Mouse (Mus musculus): ENCODE data around the gene Kif16b. TPM values are rescaled to one million over a fixed set of nuclear protein-coding genes. Genes with fewer than 3 reads are reported as not detected.
"Not testable (repeated sequence)": the region's sequence is repeated elsewhere in the genome, so short reads cannot be mapped to it uniquely, and the experiment has no call there.

Kif16b gene
- total RNA-seq, 2 experiments from 2014 or later, result 15.7 to 17.3 TPM

DNA sequence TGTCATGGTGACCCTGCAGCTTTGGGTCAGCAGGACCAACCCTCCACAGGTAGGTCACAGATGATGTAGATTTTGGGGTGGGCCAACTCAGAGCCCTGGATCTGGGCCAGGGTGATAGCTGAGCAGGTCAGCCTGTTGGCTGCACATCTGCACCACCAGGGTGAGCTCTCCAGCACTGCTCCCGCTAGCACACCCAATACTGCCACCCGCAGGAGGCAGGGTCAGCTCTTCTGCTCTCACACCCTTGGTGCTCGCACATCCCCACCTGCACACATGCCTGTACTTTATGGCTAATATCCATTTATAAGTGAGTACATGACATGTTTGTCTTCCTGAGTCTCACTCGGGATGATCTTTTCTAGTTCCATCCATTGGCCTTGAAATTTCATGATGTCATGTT, 296.6 kb downstream of the Kif16b start:
- TF ChIP-seq CTCF (IDR thresholded peaks at IDR 0.05), result no peak
- no peak for DNase-seq (ENCODE audit: extremely low spot score in 1 of 2, low spot score in 2 of 2)
- no peak overlapping the region for H3K4me3 ChIP-seq
- no peak overlapping the region for H3K27ac ChIP-seq
- intact Hi-C loops (cut with DNase I), result no loop called here

DNA sequence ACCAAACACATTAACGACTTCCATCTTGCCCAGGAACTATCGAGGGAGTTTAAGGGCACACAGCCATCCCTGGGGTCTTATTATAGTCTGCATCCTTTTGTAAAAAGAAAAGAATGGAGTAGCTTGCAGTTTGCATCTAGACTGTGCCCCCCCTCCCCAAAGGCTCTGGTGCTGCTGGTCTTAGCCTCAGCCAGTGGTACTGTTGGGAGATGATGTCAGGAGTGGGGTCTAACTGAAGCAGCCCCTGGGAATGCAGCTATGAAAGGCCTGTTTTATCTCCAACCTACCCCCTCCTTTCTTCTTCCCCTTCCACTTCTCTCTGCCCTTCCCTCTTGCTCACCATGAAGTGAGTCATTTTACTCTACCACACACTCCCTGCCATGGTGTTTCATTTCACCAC, 298.1 kb downstream of the Kif16b start:
- TF ChIP-seq CTCF (IDR thresholded peaks at IDR 0.05), result no peak
- H3K27ac ChIP-seq, result no peak overlapping the region
- no peak overlapping the region for H3K4me3 ChIP-seq
- no peak for DNase-seq (ENCODE audit: extremely low spot score in 1 of 2, low spot score in 2 of 2)
- intact Hi-C loops (cut with DNase I), result no loop called here

DNA sequence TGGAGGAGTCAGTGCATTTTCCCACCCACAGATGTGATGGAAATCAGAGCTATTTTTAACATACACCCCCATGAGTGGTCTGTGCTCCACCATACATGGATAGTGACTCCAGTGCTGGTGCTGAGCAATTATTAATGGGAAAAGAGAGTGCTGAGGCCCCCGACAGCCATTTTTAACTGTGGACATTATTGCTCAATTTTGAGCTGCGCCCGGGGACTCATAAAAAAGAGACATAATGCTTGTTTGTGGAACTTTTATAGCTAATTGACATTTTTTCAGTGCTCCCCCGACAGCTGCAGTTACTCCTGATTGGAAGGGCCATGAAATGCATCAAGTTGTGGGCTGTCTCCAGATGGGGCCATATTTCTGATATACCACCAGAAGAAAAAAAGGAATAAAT, 302.1 kb downstream of the Kif16b start:
- intact Hi-C loops (cut with DNase I), result no loop called here
- Histone ChIP-seq H3K27ac (no peak overlapping the region), H3K4me3 (no peak overlapping the region)
- DNase-seq (ENCODE audit: extremely low spot score in 1 of 2, low spot score in 2 of 2), result no peak
- TF ChIP-seq CTCF (IDR thresholded peaks at IDR 0.05), result no peak

GRCm38 (mm10) chr2:142596176-142597170, 304.9 kb downstream of the Kif16b start:
- DNase-seq (ENCODE audit: extremely low spot score in 1 of 2, low spot score in 2 of 2), result no peak
- no peak overlapping the region for H3K27ac ChIP-seq
- no peak overlapping the region for H3K4me3 ChIP-seq
- TF ChIP-seq CTCF (IDR thresholded peaks at IDR 0.05), result no peak
- intact Hi-C loops (cut with DNase I), result no loop called here

GRCm38 (mm10) chr2:142590938-142591337, 310.4 kb downstream of the Kif16b start:
- TF ChIP-seq CTCF (IDR thresholded peaks at IDR 0.05), result no peak
- no peak overlapping the region for H3K4me3 ChIP-seq
- DNase-seq (ENCODE audit: extremely low spot score in 1 of 2, low spot score in 2 of 2), result no peak
- H3K27ac ChIP-seq, result no peak overlapping the region
- intact Hi-C loops (cut with DNase I), result no loop called here

GRCm38 (mm10) chr2:142590284-142590724, 311.0 kb downstream of the Kif16b start:
- TF ChIP-seq CTCF (IDR thresholded peaks at IDR 0.05), result no peak
- no peak for DNase-seq (ENCODE audit: extremely low spot score in 1 of 2, low spot score in 2 of 2)
- intact Hi-C loops (cut with DNase I), result no loop called here
- no peak overlapping the region for H3K27ac ChIP-seq
- H3K4me3 ChIP-seq, result no peak overlapping the region

DNA sequence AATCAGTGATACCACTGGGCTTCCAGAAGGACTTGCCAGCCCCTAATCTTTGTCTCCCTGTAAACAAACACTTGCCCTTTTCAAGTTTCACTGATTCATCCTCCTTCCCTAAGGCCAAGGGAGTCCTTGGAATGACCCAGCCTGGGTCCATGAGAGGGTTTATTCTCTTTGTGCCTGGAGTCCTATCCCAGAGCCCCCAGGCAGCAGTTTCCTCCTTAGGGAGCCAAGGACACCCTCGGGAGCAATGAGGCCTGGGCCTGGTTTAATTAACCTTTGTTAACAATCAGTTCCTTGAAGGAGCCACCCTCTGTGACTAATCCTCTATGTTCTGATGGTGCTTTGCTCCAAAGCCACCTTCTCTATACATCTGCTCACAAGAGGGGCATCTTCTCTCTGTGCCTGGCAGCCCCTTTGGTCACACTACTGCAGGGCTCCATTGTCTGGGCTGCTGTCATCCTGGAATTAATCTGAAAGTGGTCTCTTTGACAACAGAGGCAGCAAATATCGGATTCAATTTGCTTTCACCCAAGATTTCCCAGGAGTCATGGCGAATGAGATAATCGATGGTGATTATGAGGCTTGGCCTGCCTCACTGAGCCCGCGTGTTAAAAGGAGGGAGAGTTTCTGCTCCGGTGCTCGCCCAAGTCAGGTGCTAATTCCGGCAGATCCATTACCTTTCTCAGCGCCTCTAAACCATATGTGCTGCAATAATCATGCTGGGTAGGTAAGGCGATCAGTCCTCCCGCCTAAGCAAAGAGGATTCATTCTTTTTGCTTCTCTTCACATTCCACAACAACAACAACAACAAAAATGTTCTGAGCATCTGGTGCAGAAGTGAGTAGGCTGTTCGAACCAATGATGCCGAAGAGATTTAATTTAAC, 311.7 kb downstream of the Kif16b start:
- Histone ChIP-seq H3K4me3 (no peak overlapping the region), H3K27ac (no peak overlapping the region)
- intact Hi-C loops (cut with DNase I), result no loop called here
- TF ChIP-seq CTCF (IDR thresholded peaks at IDR 0.05), result no peak
- no peak for DNase-seq (ENCODE audit: extremely low spot score in 1 of 2, low spot score in 2 of 2)

- intact Hi-C loops (cut with DNase I), result no loop called here
- Histone ChIP-seq H3K4me3 (no peak overlapping the region), H3K27ac (no peak overlapping the region)
- TF ChIP-seq CTCF (IDR thresholded peaks at IDR 0.05), result no peak
- no peak for DNase-seq (ENCODE audit: extremely low spot score in 1 of 2, low spot score in 2 of 2)
Observed at GRCm38 (mm10) chr2:142585845-142586244, 315.5 kb downstream of the Kif16b start.

- no peak for TF ChIP-seq CTCF (IDR thresholded peaks at IDR 0.05)
- no peak overlapping the region for H3K4me3 ChIP-seq
- DNase-seq (ENCODE audit: extremely low spot score in 1 of 2, low spot score in 2 of 2), result no peak
- H3K27ac ChIP-seq, result no peak overlapping the region
- intact Hi-C loops (cut with DNase I), result no loop called here
Observed at GRCm38 (mm10) chr2:142584851-142585737, 316.2 kb downstream of the Kif16b start.

- no peak overlapping the region for H3K4me3 ChIP-seq
- TF ChIP-seq CTCF (IDR thresholded peaks at IDR 0.05), result no peak
- H3K27ac ChIP-seq, result no peak overlapping the region
- intact Hi-C loops (cut with DNase I), result no loop called here
- no peak for DNase-seq (ENCODE audit: extremely low spot score in 1 of 2, low spot score in 2 of 2)
Observed at GRCm38 (mm10) chr2:142580449-142580848, 320.9 kb downstream of the Kif16b start.

- H3K27ac ChIP-seq; DNase-seq (ENCODE audit: extremely low spot score in 1 of 2, low spot score in 2 of 2); H3K4me3 ChIP-seq; intact Hi-C loops (cut with DNase I): not testable (repeated sequence)
Observed at GRCm38 (mm10) chr2:142577414-142577813, 323.9 kb downstream of the Kif16b start.

Data from left cerebral cortex, adult 2 months (tissue).